Mouse (Mus musculus) liver, embryonic 14.5 days (tissue): ENCODE measurements at regions not wholly inside any gene's neighbourhood (a gene's known extent, or its start where the extent isn't known, plus 50 kb on each side); places are given as distances from the start of the nearest gene placed in this dataset.

Experiments
- ATAC-seq: fragments of 200-750 bp; cut with Nextera tagmentation; 2 replicates; pipeline ENCODE4 v1.8.0; 2017; ENCODE audit warnings: moderate number of reproducible peaks, mild to moderate bottlenecking, moderate library complexity; ENCODE audit not compliant: insufficient read depth
- DNase-seq, 3 experiments: peaks; one replicate each; pipeline ENCODE4 v3.0.0-alpha.2; 2012 to 2013; ENCODE audit warnings: low read depth in 3 of 3, low spot score in 3 of 3
- H3K27ac ChIP-seq: fragments of 300-500 bp; sonication (generic); 2 replicates; pipeline ENCODE4 v1.5.1; 2014; ENCODE audit warnings: moderate library complexity, mild to moderate bottlenecking, control low read depth, inconsistent platforms
- H3K27me3 ChIP-seq: fragments of 300-500 bp; sonication (generic); 2 replicates; pipeline ENCODE4 v1.6.1; 2014; ENCODE audit warnings: mild to moderate bottlenecking, low read length, moderate library complexity; ENCODE audit not compliant: control insufficient read depth, insufficient read depth
- H3K36me3 ChIP-seq: fragments of 300-500 bp; sonication (generic); replicated peaks from 2 replicates; pipeline ENCODE4 v1.6.1; 2014; ENCODE audit warnings: low read depth; ENCODE audit not compliant: control insufficient read depth, insufficient read depth
- H3K4me1 ChIP-seq, 2 experiments: fragments of 200-500 bp in 1 of 2; fragments of 300-500 bp in 1 of 2; sonication (generic) in 1 of 2; replicated peaks; 2 replicates each; pipeline ENCODE4 v1.6.1; 2012 to 2014; ENCODE audit warnings: antibody characterized with exemption in 1 of 2, inconsistent platforms in 1 of 2, low read length in 1 of 2; ENCODE audit not compliant: control insufficient read depth in 2 of 2, insufficient read depth in 2 of 2
- H3K4me2 ChIP-seq: fragments of 300-500 bp; sonication (generic); 2 replicates; pipeline ENCODE4 v1.6.1; 2014; ENCODE audit warnings: low read depth, mild to moderate bottlenecking, control low read depth, moderate library complexity
- H3K4me3 ChIP-seq, 2 experiments: fragments of 200-500 bp in 1 of 2; fragments of 300-500 bp in 1 of 2; sonication (generic) in 1 of 2; 2 replicates each; pipeline ENCODE4 v1.5.1; 2012 to 2014; ENCODE audit warnings: low read depth in 2 of 2, low read length in 2 of 2, mild to moderate bottlenecking in 2 of 2, control low read depth in 1 of 2, inconsistent platforms in 1 of 2, moderate library complexity in 1 of 2; ENCODE audit not compliant: insufficient read depth in 1 of 2
- H3K9ac ChIP-seq: fragments of 300-500 bp; sonication (generic); replicated peaks from 2 replicates; pipeline ENCODE4 v1.6.1; 2014; ENCODE audit warnings: mild to moderate bottlenecking, control low read depth, moderate library complexity
- H3K9me3 ChIP-seq: fragments of 300-500 bp; sonication (generic); 2 replicates; pipeline ENCODE4 v1.6.1; 2016; ENCODE audit warnings: low read length, mixed read lengths; ENCODE audit not compliant: control insufficient read depth
- CTCF ChIP-seq: IDR thresholded peaks from 2 replicates; pipeline ENCODE4 v1.5.1; 2016; ENCODE audit warnings: antibody characterized with exemption, low read depth, control low read depth
- EP300 ChIP-seq: IDR thresholded peaks from 2 replicates; pipeline ENCODE4 v1.6.1; 2016; ENCODE audit warnings: antibody characterized with exemption, low read depth
- WGBS: fragments of 180-500 bp; shearing (Covaris S2); extraction: QIAGEN DNeasy Blood & Tissue Kit; methylation state at CpG from one replicate; pipeline ENCODE4 v1.1.7; 2014; ENCODE audit not compliant: insufficient replicate concordance; 5-methylcytosine and 5-hydroxymethylcytosine counted together

GRCm38 (mm10) chr5:12297331-12297730 lies 85.9 kb upstream of the Sema3d start:
- Histone ChIP-seq H3K4me3 (no peak overlapping the region), H3K27me3 (no peaks in the 10 kb centered on the region), H3K36me3 (no peaks in the 10 kb centered on the region), H3K9ac (no peak overlapping the region), H3K27ac (no peak overlapping the region), H3K9me3 (no peaks in the 10 kb centered on the region), H3K4me2 (no peak overlapping the region), H3K4me1 (no peaks in the 10 kb centered on the region)
- ATAC-seq (no peak), DNase-seq (no peak)
- TF ChIP-seq EP300 (no peak), CTCF (no peak)
- WGBS, result 52% methylated on average over 2 of the region's 2 CpGs

DNA sequence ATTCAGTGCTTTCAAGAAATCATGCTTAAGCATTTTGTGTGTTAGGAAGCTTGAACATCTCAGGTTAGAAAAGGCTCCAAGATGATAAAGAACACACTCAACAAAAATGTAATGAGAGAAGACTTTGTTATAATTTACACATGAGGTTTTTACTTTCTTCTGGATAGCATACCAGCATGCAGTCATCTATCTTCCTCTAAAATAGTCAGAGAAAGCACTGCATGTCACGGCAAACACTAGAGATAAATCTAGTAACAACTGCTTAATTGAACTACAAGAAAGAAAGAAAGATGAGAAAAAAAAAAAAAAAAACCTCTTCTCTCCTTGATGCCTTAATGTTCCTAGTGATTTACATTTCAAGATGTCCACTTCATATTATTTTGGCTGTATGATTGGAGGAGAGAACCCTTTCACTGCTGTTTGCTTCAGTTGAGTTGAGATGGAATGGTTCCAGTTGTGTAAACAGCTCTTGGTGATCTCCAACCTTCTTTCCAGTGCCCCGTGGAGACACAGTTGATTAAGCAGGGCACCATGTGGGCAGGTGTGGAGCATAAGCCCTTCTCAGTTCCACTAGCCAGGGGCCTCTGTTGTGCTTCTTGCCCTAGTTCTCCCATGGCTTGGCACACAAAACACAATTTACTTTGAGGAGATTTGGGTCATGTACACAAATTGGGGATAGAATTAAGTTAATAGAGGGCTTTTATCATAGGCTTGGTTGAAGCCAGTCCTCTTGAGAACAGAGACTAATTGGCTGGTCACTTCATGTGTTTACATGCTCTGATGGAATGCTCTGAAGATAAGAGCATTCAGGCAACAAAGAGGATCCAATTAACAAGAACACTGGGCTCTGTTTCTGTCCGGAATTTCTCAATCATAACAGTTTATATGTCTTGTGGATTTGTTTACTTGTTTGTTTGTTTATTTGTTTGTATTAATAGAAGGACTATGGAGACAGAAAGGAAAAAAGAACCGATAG lies 81.1 kb upstream of the Sema3d start:
- H3K4me1 ChIP-seq, result no peaks in the 10 kb centered on the region
- no peak overlapping the region for H3K4me2 ChIP-seq
- DNase-seq (no peak), ATAC-seq (no peak)
- H3K9me3 ChIP-seq, result no peaks in the 10 kb centered on the region
- no peak for TF ChIP-seq CTCF
- TF ChIP-seq EP300, result no peak
- no peak overlapping the region for H3K9ac ChIP-seq
- H3K4me3 ChIP-seq, result no peak overlapping the region
- H3K36me3 ChIP-seq, result no peaks in the 10 kb centered on the region
- 40% methylated on average over 4 of the region's 4 CpGs for WGBS
- H3K27ac ChIP-seq, result no peak overlapping the region
- H3K27me3 ChIP-seq, result no peaks in the 10 kb centered on the region

DNA sequence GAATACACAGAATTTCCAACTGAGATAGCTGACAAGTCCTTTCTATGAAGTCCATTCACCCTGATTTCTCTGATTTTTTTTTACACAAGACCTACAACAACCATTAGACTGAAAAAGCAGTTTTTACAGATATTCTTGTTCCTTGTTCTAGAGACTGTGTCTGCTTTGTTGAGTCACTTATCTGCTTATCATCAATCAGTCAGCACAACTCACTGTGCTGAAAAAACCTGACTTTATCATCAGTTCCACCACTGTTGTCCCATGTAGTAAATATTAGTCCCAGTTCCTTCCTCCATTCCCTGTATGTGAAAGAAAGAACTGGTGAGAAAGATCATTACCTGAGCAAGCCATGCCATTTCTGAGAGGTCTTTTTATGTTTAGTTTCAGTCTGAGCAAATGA lies 73.8 kb upstream of the Sema3d start:
- no peaks in the 10 kb centered on the region for H3K9me3 ChIP-seq
- H3K9ac ChIP-seq, result no peak overlapping the region
- H3K27ac ChIP-seq, result no peak overlapping the region
- no peak overlapping the region for H3K4me3 ChIP-seq
- no peak for DNase-seq
- no peaks in the 10 kb centered on the region for H3K36me3 ChIP-seq
- ATAC-seq, result no peak
- no peaks in the 10 kb centered on the region for H3K4me1 ChIP-seq
- no peak overlapping the region for H3K4me2 ChIP-seq
- no peaks in the 10 kb centered on the region for H3K27me3 ChIP-seq
- no peak for TF ChIP-seq CTCF
- TF ChIP-seq EP300, result no peak

DNA sequence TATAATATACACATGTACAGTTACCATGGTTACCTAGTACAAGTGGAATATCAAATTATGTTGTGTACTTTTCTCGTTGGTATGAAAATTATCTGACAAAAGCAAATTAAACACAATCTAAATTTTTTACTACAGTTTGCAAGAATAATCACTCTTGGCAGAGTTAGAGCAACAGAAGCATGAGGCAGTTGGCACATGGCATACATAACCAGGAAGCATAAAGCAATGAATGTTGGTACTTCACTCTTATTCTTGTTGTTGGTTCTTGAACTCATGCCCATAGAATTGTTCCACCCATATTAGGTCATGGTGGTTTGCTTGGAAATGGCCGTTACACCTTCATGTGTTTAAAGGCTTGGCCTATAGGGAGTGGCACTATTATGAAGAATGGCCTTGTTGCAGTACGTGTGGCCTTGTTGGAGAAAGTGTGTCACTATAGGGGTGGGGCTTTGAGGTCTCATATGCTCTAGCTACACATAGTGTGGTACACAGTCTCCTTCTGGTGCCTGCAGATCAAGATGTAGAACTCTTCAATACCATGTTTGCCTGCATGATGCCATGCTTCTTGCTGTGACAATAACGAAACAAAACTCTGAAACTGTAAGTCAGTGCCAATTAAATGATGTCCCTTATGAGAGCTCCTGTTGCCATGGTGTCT lies 50.4 kb upstream of the Sema3d start:
- H3K4me3 ChIP-seq, result no peak overlapping the region
- no peak for DNase-seq
- no peaks in the 10 kb centered on the region for H3K9me3 ChIP-seq
- no peaks in the 10 kb centered on the region for H3K4me1 ChIP-seq
- ATAC-seq, result no peak
- TF ChIP-seq EP300 (no peak), CTCF (no peak)
- no peaks in the 10 kb centered on the region for H3K36me3 ChIP-seq
- H3K27me3 ChIP-seq, result no peaks in the 10 kb centered on the region
- H3K4me2 ChIP-seq, result no peak overlapping the region
- 40% methylated on average over 4 of the region's 4 CpGs for WGBS
- no peak overlapping the region for H3K9ac ChIP-seq
- no peak overlapping the region for H3K27ac ChIP-seq
